Mouse (Mus musculus) testis, postnatal 14 days (tissue): ENCODE results near the gene Tspan7.
A peak's percentile ranks its signal among the peaks of the same experiment; 100 is the strongest.

Experiments used
- DNase-seq: peaks from one replicate; pipeline ENCODE4 v3.0.0; 2021; ENCODE audit warnings: low spot score

Tspan7 gene

GRCm38 (mm10) chrX:10549708-10550107 is 64.8 kb downstream of the Tspan7 start:
- DNase-seq: no peak

- no peak for DNase-seq
Measured at GRCm38 (mm10) chrX:10556899-10557298, 71.9 kb downstream of the Tspan7 start.

GRCm38 (mm10) chrX:10557596-10557995 is 72.6 kb downstream of the Tspan7 start:
- no peak for DNase-seq

- DNase-seq: no peak
Measured at GRCm38 (mm10) chrX:10558625-10559024, 73.7 kb downstream of the Tspan7 start.

GRCm38 (mm10) chrX:10565811-10566210 is 80.9 kb downstream of the Tspan7 start:
- DNase-seq: no peak

- DNase-seq: peak; percentile 5
Measured at GRCm38 (mm10) chrX:10574523-10574922, 89.6 kb downstream of the Tspan7 start.

- DNase-seq: no peak
Measured at GRCm38 (mm10) chrX:10575406-10575805, 90.4 kb downstream of the Tspan7 start.

- no peak for DNase-seq
Measured at GRCm38 (mm10) chrX:10576349-10576748, 91.4 kb downstream of the Tspan7 start.

GRCm38 (mm10) chrX:10577356-10577755 is 92.4 kb downstream of the Tspan7 start:
- no peak for DNase-seq

- no peak for DNase-seq
Measured at GRCm38 (mm10) chrX:10582731-10583130, 97.8 kb downstream of the Tspan7 start.

GRCm38 (mm10) chrX:10592244-10592643 is 107.3 kb downstream of the Tspan7 start:
- no peak for DNase-seq

- DNase-seq: no peak
Measured at GRCm38 (mm10) chrX:10593561-10593960, 108.6 kb downstream of the Tspan7 start.

- DNase-seq: no peak
Measured at GRCm38 (mm10) chrX:10617119-10617518, 132.2 kb downstream of the Tspan7 start.

- DNase-seq: no peak
Measured at GRCm38 (mm10) chrX:10641062-10641461, 156.1 kb downstream of the Tspan7 start.
